Mouse (Mus musculus) cerebral cortex, adult 2 months (tissue): Measurements from ENCODE around the gene 4930415O20Rik.

Source experiments
- WGBS: fragments of 180-500 bp; shearing (Covaris S2); methylation state at CpG from one replicate; pipeline ENCODE4 v1.1.7; 2018; 5-methylcytosine and 5-hydroxymethylcytosine counted together

The 4930415O20Rik gene

DNA sequence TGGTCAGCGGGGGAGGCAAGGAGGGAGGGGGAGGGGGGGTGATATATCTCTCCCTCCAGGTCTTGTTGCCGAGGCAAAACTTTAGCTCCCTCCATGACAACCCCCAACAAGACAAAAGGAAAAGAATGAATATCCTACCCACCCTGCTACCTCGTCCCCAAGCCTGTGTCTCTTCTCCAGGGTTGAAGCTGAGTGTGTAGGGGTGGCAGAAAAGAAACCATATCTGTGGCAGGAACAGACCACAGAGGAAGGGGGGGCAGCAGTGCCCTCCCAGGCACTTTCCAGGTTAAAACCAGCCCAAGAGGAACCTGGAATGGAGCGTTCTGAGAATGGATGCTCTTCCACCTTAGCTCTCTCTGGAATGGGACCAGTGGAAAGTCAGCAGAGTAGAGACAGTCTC lies 59.7 kb downstream of the 4930415O20Rik start, which contains the start of gene Cacnb3:
Gene Cacnb3 (plus strand): TSS at position 301 of the 400 bp plus-strand sequence.
- 62% methylated on average over 4 of the region's 4 CpGs for WGBS

DNA sequence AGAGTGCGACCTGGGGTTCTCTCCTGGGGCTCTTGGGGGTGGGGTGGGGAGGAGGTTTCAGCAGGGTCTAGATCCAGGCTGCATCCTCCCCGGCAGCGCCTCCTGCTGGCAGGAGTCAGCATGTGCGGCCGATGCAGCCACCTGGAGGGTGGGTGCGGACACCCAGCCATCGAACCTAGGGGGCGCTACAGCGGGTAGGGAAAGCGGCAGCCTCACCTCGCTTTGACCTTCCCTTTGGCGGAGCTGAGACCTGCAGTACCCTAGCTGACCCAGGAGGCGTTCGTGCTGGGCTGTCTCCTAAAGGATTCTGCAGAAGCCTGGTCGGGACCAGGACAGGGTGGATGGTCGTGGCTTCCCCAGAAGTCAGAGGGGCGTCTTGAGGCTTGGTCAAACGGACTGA lies 60.7 kb downstream of the 4930415O20Rik start:
- WGBS = 1% methylated on average over 18 of the region's 18 CpGs

DNA sequence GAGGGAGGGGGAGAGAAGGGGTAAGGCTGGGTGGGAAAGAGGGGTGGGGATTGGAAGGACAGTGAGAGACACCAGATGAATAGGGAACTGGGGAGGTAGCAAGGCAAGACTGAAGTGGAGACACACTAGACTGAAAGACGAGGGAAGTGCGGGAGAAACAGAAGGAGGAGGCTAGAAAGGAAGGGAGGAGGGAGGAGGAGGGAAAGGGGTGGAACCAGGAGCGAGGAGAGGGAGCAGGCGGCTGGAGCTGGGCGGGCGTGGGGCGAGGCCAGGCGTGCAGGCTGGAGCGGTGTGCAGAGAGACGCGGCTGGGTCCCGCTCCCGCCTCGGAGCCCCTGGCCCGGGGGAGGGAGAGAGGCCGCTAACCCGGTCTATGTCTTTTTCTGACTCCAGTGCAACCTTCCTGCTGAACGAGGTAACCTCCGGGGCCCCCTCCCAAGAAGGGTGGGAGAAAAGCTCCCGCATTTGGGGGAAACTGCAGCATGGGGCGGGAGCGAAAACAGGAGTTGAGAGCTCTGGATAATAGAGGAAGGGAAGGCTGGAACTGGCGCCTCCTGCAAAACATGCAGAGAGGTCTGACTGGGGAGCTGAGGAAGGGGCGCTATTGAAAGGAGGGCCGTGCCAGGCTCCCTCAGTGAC lies 61.4 kb downstream of the 4930415O20Rik start:
- under 1% methylated on average over 25 of the region's 25 CpGs for WGBS

DNA sequence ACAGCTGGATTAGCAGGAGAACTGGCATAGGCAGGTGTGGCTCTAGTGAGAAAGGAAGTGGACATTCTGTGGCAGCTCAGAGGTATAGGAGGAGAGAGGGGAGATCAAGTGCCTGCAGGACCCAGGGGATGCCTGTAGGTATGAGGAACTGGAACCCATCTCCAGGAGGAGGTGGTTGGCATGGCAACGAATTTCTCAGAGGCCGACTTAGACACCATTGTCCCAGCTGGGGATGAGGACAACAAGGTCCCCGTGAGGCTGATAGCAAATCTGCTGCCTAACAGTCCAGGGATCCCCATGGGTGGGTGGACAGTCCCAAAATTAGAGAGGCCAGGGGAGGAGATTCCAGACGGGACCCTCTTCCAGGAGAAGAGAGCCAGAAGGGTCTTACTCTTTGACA lies 62.1 kb downstream of the 4930415O20Rik start:
- WGBS = 4% methylated on average over 4 of the region's 4 CpGs

DNA sequence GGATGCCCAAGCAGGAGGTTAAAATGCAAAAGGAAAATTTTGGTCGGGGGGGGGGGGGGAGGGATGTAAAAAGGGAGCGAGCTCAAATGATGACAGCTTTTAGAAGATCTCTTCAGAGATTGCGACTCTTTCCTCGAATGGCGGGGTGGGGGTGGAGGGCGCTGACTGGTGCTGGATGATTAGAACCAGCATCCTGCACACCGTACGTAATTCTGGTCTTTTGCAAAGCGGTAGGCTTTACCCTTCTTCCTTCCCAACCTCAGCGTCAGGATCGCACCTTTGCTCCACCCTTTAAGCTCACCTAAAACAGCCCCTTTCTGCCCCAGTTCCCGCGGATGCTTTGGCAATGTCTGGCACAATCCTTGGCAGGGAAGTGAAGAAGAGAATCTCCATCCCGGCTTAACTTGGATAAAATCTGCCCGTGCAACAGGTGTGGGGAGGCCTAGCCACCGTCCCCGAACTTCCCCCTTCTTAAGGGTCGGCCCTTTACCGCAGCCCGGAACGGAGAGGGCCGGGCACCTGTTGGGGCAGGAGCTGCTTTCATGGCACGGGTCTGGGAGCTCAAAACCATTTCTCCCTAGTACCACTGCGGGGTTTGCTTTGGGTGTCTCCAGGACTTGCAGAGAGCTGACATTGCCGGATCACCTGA lies 63.1 kb downstream of the 4930415O20Rik start:
- 3% methylated on average over 25 of the region's 25 CpGs for WGBS

- 2% methylated on average over 61 of the region's 65 CpGs for WGBS
Observed at GRCm38 (mm10) chr15:98634541-98635081, 63.8 kb downstream of the 4930415O20Rik start.

- 5% methylated on average over 21 of the region's 21 CpGs for WGBS
Observed at GRCm38 (mm10) chr15:98635291-98635841, 64.6 kb downstream of the 4930415O20Rik start.

DNA sequence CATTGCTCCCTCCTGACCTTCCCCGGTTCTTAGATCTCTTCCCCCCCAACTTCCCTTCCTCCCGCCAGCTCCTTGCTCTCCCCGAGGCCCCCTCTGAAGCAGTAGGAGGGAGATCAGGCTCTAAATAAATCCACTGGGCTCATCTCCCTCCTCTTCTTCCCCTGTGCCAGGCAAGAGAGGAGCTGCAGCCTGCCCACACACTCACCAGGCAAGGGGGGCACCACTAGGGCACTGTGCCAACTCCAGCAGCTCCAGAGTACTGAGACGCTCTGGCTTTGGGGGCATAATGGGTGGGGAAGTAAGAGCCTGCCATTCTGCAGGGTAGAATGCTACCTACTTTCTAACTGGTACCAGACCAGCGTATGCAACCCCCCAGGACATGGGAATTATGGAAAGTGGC lies 65.7 kb downstream of the 4930415O20Rik start:
- 34% methylated on average over 5 of the region's 5 CpGs for WGBS

DNA sequence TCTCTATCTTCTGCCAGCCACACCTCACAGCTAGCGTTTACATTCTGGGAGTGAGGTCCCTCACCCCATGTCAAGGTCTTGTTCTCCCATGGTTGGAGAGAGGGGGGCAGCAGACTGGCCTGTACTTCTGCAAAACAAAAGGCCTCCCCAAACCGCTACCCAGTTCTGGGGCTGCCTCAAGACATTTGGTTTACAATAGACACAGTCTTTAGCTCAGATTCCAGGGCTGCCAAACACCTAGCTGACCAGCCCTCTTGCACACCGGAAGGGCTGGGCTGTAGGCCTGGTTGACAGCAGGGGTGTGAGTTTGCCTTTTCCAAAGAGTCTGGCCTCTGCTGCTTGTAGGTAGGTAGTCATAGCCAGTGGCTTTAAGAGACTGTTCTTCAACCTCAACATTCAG lies 66.4 kb downstream of the 4930415O20Rik start:
- 58% methylated on average over 3 of the region's 3 CpGs for WGBS
